Mouse (Mus musculus) liver, embryonic 14.5 days (tissue): ENCODE data around the gene 1700012B07Rik.

Experiments
- CTCF ChIP-seq: IDR thresholded peaks from 2 replicates; pipeline ENCODE4 v1.5.1; 2016; ENCODE audit warnings: antibody characterized with exemption, low read depth, control low read depth
- EP300 ChIP-seq: IDR thresholded peaks from 2 replicates; pipeline ENCODE4 v1.6.1; 2016; ENCODE audit warnings: antibody characterized with exemption, low read depth

GRCm38 (mm10) chr11:109859939-109860469, 32.2 kb upstream of the 1700012B07Rik start:
- TF ChIP-seq EP300 (0 out of 2 replicates have a peak, but pooled peaks have one; percentile 19), CTCF (no peak)
